Mouse (Mus musculus) ES-Bruce4 (cell line): ENCODE measurements around the gene Memo1.

ENCODE experiments used
- CTCF ChIP-seq: IDR thresholded peaks from one replicate; pipeline ENCODE4 v1.8.1; 2011; ENCODE audit warnings: low read depth, low read length
- EP300 ChIP-seq: IDR thresholded peaks from 2 replicates; pipeline ENCODE4 v1.6.1; 2011; ENCODE audit warnings: low read depth, low read length; ENCODE audit not compliant: insufficient read depth

DNA sequence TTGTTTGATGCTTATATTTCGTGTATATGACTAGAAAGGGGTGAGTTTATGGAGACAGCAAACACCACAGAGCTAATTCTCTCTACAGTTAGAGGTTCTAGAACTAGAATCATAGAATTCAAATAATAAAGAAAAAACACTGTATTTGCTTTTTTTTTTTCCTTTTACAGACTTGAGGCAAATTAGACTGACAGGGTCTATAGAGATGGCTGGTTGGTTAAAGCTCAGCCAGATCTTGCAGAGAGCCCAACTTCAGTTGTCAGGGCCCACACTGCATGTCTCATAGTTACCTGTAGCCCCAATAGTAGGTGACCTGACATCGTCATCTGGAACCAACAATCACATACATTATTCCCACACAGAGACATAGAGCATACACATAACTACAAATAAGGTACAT lies 28.5 kb upstream of the Memo1 start, which contains the start of gene Dpy30:
- no peak for TF ChIP-seq CTCF
- TF ChIP-seq EP300: no peak
